Mouse (Mus musculus): Measurements from ENCODE around the gene C2cd4b.

DNA sequence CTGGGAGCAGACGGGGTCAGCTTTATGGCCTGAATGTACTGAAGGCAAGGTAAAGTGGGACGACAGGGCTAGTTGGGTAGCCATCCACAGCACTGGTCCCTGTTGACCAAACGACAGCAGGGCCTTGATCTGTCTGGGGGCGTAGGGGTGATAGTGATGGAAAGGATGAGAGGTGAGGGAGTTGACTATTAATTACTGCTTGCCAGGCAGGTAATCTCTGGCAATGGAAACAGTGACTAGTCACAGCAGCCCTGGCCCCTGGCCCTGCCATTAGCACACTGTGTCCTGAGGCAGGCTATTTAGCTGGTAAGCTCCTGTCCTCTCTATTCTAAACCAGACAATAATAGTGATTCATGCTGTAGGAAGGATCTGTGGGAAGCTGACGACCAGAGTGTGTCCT is 33.2 kb downstream of the C2cd4b start:
- no peak for TF ChIP-seq CTCF (IDR thresholded peaks at IDR 0.05; ENCODE audit: low read depth)
- no peak for TF ChIP-seq EP300 (optimal IDR thresholded peaks at IDR 0.05)
